Mouse (Mus musculus) embryonic facial prominence, embryonic 14.5 days (tissue): ENCODE measurements at regions not wholly inside any gene's neighbourhood (a gene's known extent, or its start where the extent isn't known, plus 50 kb on each side); places are given as distances from the start of the nearest gene placed in this dataset.

Source experiments
- ATAC-seq: fragments of 200-750 bp; cut with Nextera tagmentation; 2 replicates; pipeline ENCODE4 v1.8.0; 2017; ENCODE audit warnings: low read depth, moderate number of reproducible peaks, moderate TSS enrichment
- DNase-seq: peaks from one replicate; pipeline ENCODE4 v3.0.0-alpha.2; 2015; ENCODE audit warnings: low spot score
- H3K27ac ChIP-seq: fragments of 300-500 bp; sonication (generic); replicated peaks from 2 replicates; pipeline ENCODE4 v1.5.1; 2014; ENCODE audit warnings: low read depth, mild to moderate bottlenecking, low read length, moderate library complexity
- H3K27me3 ChIP-seq: fragments of 300-500 bp; sonication (generic); replicated peaks from 2 replicates; pipeline ENCODE4 v1.6.1; 2014; ENCODE audit warnings: low read length; ENCODE audit not compliant: control insufficient read depth, insufficient read depth
- H3K36me3 ChIP-seq: fragments of 300-500 bp; sonication (generic); 2 replicates; pipeline ENCODE4 v1.6.1; 2014; ENCODE audit warnings: low read length, mixed read lengths; ENCODE audit not compliant: control insufficient read depth, insufficient read depth
- H3K4me1 ChIP-seq: fragments of 300-500 bp; sonication (generic); 2 replicates; pipeline ENCODE4 v1.6.1; 2014; ENCODE audit warnings: antibody characterized with exemption, low read length; ENCODE audit not compliant: control insufficient read depth, insufficient read depth
- H3K4me2 ChIP-seq: fragments of 300-500 bp; sonication (generic); 2 replicates; pipeline ENCODE4 v1.6.1; 2014; ENCODE audit warnings: low read depth, mild to moderate bottlenecking, low read length, moderate library complexity, mixed read lengths
- H3K4me3 ChIP-seq: fragments of 300-500 bp; sonication (generic); 2 replicates; pipeline ENCODE4 v1.5.1; 2014; ENCODE audit warnings: low read depth, mild to moderate bottlenecking, low read length
- H3K9ac ChIP-seq: fragments of 300-500 bp; sonication (generic); 2 replicates; pipeline ENCODE4 v1.6.1; 2014; ENCODE audit warnings: low read depth, mild to moderate bottlenecking, low read length, moderate library complexity, mixed read lengths
- H3K9me3 ChIP-seq: fragments of 300-500 bp; sonication (generic); 2 replicates; pipeline ENCODE4 v1.6.1; 2016; ENCODE audit warnings: low read length; ENCODE audit not compliant: control insufficient read depth
- WGBS: fragments of 180-500 bp; shearing (Covaris S2); extraction: QIAGEN DNeasy Blood & Tissue Kit; methylation state at CpG from one replicate; pipeline ENCODE4 v1.1.7; 2014; 5-methylcytosine and 5-hydroxymethylcytosine counted together

DNA sequence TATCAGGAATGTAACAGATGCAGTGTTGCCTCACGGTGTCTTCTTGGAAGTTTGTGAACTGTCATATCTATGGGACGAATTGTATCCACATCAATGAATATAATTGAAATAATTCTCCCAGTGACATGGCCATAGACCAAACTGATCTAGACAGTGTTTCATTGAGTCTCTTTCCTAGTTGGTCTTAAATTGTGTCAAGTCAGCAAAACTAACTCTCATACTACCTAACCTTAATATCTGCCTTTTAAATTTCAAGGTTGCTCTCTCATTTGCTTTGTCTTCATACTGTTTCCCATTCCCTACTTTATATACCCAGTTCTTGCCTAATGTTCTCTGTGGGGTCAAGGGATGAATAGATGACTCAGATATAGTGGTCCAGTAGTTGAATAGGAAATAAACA lies 397.9 kb upstream of the Gm765 start:
- DNase-seq (no peak), ATAC-seq (no peak)
- Histone ChIP-seq H3K9ac (no peak overlapping the region), H3K36me3 (no peaks in the 10 kb centered on the region), H3K27ac (no peak overlapping the region), H3K4me3 (no peak overlapping the region), H3K9me3 (no peaks in the 10 kb centered on the region), H3K4me1 (no peaks in the 10 kb centered on the region), H3K4me2 (no peak overlapping the region), H3K27me3 (no peaks in the 10 kb centered on the region)
- WGBS: 84% methylated on average over 2 of the region's 2 CpGs

DNA sequence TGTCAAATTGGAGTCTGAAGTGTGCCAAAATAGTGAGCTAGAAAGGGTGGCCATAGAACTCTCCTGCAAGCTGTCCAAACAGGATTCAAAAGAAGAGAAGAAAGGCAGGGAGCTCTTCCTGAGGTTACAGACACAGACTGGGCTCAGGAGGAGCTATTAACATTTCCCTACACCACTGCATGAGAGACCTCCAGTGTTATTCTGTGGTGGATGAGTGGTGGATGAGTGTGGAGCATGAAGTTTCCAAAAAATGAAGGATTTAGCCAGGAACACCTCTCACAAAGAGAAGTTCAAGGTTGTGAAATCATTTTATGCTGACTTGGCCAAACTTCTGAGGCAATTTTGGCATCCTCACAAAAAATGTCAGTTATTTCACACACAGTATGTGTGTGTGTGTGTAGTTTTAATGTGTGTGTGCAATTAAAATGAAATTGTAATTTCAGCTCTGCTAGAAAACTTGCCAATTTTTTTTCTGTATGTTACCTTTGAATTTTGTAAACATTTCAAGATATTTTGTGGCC lies 388.5 kb upstream of the Gm765 start:
- Histone ChIP-seq H3K27me3 (no peaks in the 10 kb centered on the region; the same call in 1 of the 2 replicates), H3K36me3 (no peaks in the 10 kb centered on the region), H3K9ac (no peak overlapping the region), H3K4me3 (no peak overlapping the region), H3K4me2 (no peak overlapping the region), H3K9me3 (no peaks in the 10 kb centered on the region), H3K27ac (no peak overlapping the region), H3K4me1 (peaks cover 4% of the 10 kb centered on the region; the same call in 1 of the 2 replicates)
- no peak for ATAC-seq
- DNase-seq: no peak

DNA sequence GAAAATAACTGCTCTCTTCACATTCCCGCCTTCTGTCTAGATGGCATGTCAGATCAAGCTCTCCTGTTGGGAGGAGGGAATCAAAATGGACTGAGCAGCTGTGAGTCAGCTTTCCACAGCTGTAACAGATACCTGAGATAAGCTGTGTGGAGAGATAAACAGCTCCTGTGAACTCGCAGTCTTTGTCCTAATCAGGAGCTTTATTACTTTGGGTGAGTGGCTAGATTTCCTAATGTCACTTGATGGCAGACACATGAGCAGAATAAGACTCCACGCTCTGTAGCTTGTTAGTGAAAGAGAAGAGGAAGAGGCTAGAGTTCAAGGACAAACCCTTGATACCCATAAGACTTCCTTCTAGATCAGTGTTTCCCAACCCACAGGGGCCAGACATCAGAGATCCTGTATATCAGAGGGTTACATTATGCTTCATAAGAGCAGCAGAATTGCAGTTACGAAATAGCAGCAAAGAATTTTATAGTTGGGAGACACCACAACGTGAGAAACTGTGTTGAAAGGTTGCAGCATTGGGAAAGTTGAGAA lies 384.1 kb upstream of the Gm765 start:
- Histone ChIP-seq H3K9ac (no peak overlapping the region), H3K4me3 (no peak overlapping the region), H3K9me3 (no peaks in the 10 kb centered on the region), H3K4me1 (peaks cover 4% of the 10 kb centered on the region; the same call in 1 of the 2 replicates), H3K27ac (no peak overlapping the region), H3K27me3 (no peaks in the 10 kb centered on the region; the same call in 1 of the 2 replicates), H3K4me2 (no peak overlapping the region), H3K36me3 (no peaks in the 10 kb centered on the region)
- no peak for ATAC-seq
- no peak for DNase-seq
- 70% methylated on average over 5 of the region's 5 CpGs for WGBS

DNA sequence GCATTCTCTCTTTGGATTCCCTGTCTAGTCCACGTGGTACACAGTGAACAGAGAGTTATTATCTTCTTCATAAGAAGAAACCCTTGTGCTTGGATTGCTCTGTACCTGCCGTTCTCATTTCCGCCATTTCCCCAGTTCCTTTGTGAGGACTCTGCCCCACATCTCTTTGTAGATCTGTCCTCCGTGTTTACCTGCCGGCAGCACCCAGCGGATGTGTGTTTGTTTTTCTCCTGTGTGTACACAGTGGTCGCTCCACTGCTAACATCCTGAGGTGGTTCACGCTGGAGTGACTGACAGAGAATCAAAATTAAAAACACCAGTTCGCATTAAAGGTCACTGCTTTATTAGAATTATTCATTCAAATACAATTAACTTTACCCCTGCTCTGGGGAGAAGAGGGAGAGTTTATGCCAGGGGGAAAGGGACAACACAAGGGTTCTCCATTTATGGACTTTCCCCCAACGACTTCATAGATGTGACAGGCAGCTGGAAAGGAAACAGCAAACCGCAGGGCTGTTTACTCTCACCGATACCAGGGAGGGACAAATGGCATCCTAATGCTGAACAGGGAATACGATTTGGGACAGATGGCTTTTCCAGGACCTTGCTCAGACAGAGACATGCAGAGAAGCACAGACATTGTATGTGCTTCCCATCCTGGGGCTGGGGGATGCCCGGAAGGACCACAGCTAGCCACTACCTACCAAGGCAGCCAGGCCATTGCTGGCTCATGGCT lies 362.5 kb upstream of the Gm765 start:
- no peaks in the 10 kb centered on the region for H3K36me3 ChIP-seq
- H3K4me1 ChIP-seq: no peaks in the 10 kb centered on the region
- ATAC-seq: no peak
- H3K9me3 ChIP-seq: no peaks in the 10 kb centered on the region
- H3K27me3 ChIP-seq: no peaks in the 10 kb centered on the region
- H3K4me2 ChIP-seq: no peak overlapping the region
- H3K27ac ChIP-seq: no peak overlapping the region
- H3K4me3 ChIP-seq: no peak overlapping the region
- no peak for DNase-seq
- no peak overlapping the region for H3K9ac ChIP-seq
- 46% methylated on average over 14 of the region's 14 CpGs for WGBS

DNA sequence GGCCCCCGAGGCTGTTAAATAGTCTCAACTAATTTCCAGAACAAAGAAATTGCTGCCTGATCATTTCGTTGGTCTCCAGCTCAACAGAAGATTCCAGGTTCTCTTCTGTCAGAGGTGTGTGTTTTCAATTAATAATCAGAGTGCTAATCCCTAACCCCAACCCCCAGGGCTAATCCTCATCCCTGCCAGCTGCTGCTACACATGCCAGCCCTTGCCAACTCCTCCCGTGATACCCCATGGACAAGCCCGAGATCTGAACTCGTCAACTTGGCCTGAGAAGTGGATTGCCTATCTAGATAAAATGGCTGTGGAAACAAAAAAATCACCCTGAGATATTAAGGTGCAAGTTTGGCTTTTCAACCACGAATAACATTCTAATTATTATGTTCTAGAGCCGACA lies 355.0 kb upstream of the Gm765 start:
- Histone ChIP-seq H3K4me3 (no peak overlapping the region), H3K27me3 (no peaks in the 10 kb centered on the region), H3K36me3 (no peaks in the 10 kb centered on the region), H3K9me3 (no peaks in the 10 kb centered on the region), H3K4me2 (no peak overlapping the region), H3K4me1 (peaks cover 5% of the 10 kb centered on the region; the same call in 1 of the 2 replicates), H3K27ac (no peak overlapping the region), H3K9ac (no peak overlapping the region)
- WGBS: 63% methylated on average over 7 of the region's 7 CpGs
- ATAC-seq: no peak
- no peak for DNase-seq

DNA sequence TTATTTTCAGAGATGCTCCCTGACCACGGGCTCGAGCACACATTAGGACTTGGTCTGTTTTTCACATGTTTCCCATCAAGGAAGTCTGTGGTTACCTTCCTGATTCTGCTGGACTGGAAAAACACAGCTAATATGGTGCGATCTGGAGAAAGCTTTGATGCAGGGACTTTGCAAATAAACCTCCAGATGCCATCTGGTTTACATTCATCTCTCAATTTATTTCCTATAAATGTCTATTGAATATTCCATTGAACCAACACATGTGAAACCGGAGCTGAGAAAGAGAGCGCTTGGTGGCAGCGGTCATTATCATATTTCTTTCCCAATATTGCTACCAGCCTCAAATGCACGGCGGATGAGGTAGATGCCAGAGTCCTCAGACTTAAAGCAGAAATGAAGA lies 350.9 kb upstream of the Gm765 start:
- H3K9me3 ChIP-seq: no peaks in the 10 kb centered on the region
- ATAC-seq (no peak), DNase-seq (peak; percentile 44)
- no peaks in the 10 kb centered on the region for H3K36me3 ChIP-seq
- no peaks in the 10 kb centered on the region for H3K27me3 ChIP-seq
- peak overlapping the region; percentile 30 for H3K4me2 ChIP-seq
- H3K9ac ChIP-seq: no peak overlapping the region
- peaks cover 8% of the 10 kb centered on the region; the same call in 1 of the 2 replicates for H3K4me1 ChIP-seq
- no peak overlapping the region for H3K4me3 ChIP-seq
- H3K27ac ChIP-seq: 0 out of 2 replicates have a peak overlapping the region, but pooled peaks have one; percentile 21
- WGBS: 29% methylated on average over 8 of the region's 8 CpGs

DNA sequence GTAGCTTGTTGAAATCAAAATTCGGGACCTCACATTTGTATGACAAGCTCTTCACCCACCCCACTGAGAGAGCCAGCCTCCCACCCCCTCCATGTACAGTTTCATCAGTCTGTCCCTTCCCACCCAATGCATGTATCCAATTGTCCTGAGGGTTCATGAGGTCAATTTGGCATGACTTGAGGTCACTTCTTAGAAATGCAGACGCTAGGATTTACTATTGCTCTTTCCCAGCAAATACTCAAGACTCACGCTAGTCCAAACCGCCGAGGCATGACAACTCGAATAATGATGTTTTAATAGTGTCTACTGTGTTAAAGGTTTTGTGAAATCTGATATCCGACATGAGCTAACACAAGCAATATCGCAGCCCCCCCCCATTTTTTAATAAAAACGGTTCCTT lies 347.6 kb upstream of the Gm765 start:
- H3K4me1 ChIP-seq: peaks cover 8% of the 10 kb centered on the region; the same call in 1 of the 2 replicates
- 38% methylated on average over 9 of the region's 9 CpGs for WGBS

DNA sequence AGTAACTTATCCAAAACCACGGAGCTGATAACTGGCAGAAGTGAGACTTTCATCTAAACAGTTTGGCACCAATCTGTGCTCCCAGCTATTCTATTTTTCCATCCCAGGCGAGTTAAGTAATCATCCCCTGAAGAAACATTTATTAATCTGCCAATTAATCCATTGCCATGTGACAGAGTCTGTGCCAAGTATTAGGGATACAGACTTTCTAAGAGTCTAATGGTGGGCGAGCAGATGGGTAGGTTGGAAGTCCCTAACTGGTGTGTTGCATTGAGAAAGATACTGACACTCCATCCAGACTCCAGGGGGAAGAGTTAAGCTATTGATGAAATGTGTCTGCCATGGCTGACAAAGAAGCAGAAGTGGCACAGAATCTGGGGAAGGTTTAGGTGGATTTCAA lies 346.8 kb upstream of the Gm765 start:
- H3K4me3 ChIP-seq: no peak overlapping the region
- 75% methylated on average over 3 of the region's 3 CpGs for WGBS
- no peaks in the 10 kb centered on the region for H3K9me3 ChIP-seq
- DNase-seq: no peak
- no peak for ATAC-seq
- peaks cover 8% of the 10 kb centered on the region; the same call in 1 of the 2 replicates for H3K4me1 ChIP-seq
- no peak overlapping the region for H3K9ac ChIP-seq
- H3K27me3 ChIP-seq: no peaks in the 10 kb centered on the region
- H3K4me2 ChIP-seq: no peak overlapping the region
- no peaks in the 10 kb centered on the region for H3K36me3 ChIP-seq
- H3K27ac ChIP-seq: no peak overlapping the region

More for the DNA sequence above, 347.6 kb upstream of the Gm765 start:
- no peak overlapping the region for H3K9ac ChIP-seq
- no peak for DNase-seq
- no peak for ATAC-seq
- H3K27ac ChIP-seq: no peak overlapping the region
- no peak overlapping the region for H3K4me3 ChIP-seq
- H3K27me3 ChIP-seq: no peaks in the 10 kb centered on the region
- no peaks in the 10 kb centered on the region for H3K36me3 ChIP-seq
- H3K9me3 ChIP-seq: no peaks in the 10 kb centered on the region
- H3K4me2 ChIP-seq: no peak overlapping the region
